Mouse (Mus musculus) CH12.LX (cell line): ENCODE data around the gene Fbxo41.

Source experiments
- CHD1 ChIP-seq: IDR thresholded peaks from 2 replicates; pipeline ENCODE4 v1.6.1; 2012; ENCODE audit warnings: low read depth, low read length, improper control_type of control experiment, inconsistent platforms
- CTCF ChIP-seq, 2 experiments: IDR thresholded peaks in 1 of 2; conservative IDR thresholded peaks in 1 of 2; 2 replicates each; pipeline ENCODE4 v1.5.1; 2011 to 2012; ENCODE audit warnings: low read depth in 2 of 2, low read length in 2 of 2, improper control_type of control experiment in 1 of 2, inconsistent platforms in 1 of 2, mild to moderate bottlenecking in 1 of 2, moderate library complexity in 1 of 2
- ELF1 ChIP-seq: IDR thresholded peaks from 2 replicates; pipeline ENCODE4 v1.6.1; 2014; ENCODE audit warnings: low read depth, mild to moderate bottlenecking, inconsistent platforms, low read length, improper control_type of control experiment
- EP300 ChIP-seq: IDR thresholded peaks from 2 replicates; pipeline ENCODE4 v1.6.1; 2011; ENCODE audit warnings: low read length, improper control_type of control experiment
- KAT2A ChIP-seq: IDR thresholded peaks from 2 replicates; pipeline ENCODE4 v1.6.1; 2012; ENCODE audit warnings: low read length, improper control_type of control experiment, inconsistent platforms; ENCODE audit not compliant: insufficient replicate concordance
- MAZ ChIP-seq: IDR thresholded peaks from 2 replicates; pipeline ENCODE4 v1.6.1; 2012; ENCODE audit warnings: low read depth, mild to moderate bottlenecking, inconsistent platforms, low read length, improper control_type of control experiment, moderate library complexity
- MEF2A ChIP-seq: IDR thresholded peaks from 2 replicates; pipeline ENCODE4 v1.6.1; 2014; ENCODE audit warnings: low read depth, mild to moderate bottlenecking, inconsistent platforms, low read length, improper control_type of control experiment, borderline replicate concordance
- MXI1 ChIP-seq: IDR thresholded peaks from 2 replicates; pipeline ENCODE4 v1.6.1; 2011; ENCODE audit warnings: mild to moderate bottlenecking, low read depth, low read length, improper control_type of control experiment
- MYC ChIP-seq: IDR thresholded peaks from 2 replicates; pipeline ENCODE4 v1.6.1; 2011; ENCODE audit warnings: low read depth, mild to moderate bottlenecking, improper control_type of control experiment, low read length
- NRF1 ChIP-seq: IDR thresholded peaks from 2 replicates; pipeline ENCODE4 v1.6.1; 2014; ENCODE audit warnings: low read depth, mild to moderate bottlenecking, inconsistent platforms, low read length, improper control_type of control experiment, moderate library complexity
- POLR2A ChIP-seq: IDR thresholded peaks from 2 replicates; pipeline ENCODE4 v1.6.1; 2011; ENCODE audit warnings: low read depth, mild to moderate bottlenecking, improper control_type of control experiment, low read length
- TBP ChIP-seq: conservative IDR thresholded peaks from 2 replicates; pipeline ENCODE4 v1.6.1; 2011; ENCODE audit warnings: low read depth, low read length, improper control_type of control experiment
- TCF12 ChIP-seq: IDR thresholded peaks from 2 replicates; pipeline ENCODE4 v1.6.1; 2014; ENCODE audit warnings: low read depth, mild to moderate bottlenecking, inconsistent platforms, low read length, improper control_type of control experiment
- ZNF384 ChIP-seq: IDR thresholded peaks from 2 replicates; pipeline ENCODE4 v1.6.1; 2012; ENCODE audit warnings: low read depth, low read length, improper control_type of control experiment, inconsistent platforms

DNA sequence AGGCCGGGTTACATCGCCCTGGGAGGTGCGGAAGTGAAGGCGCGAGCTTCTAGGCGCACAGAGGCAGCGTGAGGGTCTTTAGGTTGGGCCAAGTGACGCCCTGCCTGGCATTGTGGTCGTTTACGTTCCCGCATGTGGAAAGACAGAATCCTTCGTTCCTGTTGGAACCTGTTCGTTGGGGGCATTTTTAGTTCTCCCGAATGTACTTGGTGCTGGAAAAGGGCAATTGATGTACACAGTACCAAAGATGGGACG lies 50.5 kb downstream of the Fbxo41 start:
- TF ChIP-seq KAT2A (no peak), EP300 (no peak), CTCF (conservative IDR thresholded peaks at IDR 0.05 in 1 of 2, IDR thresholded peaks at IDR 0.05 in 1 of 2; ENCODE audit: low read depth in 2 of 2, low read length in 2 of 2) (no peak), MXI1 (no peak), NRF1 (no peak), MEF2A (no peak), POLR2A (no peak), TBP (no peak), TCF12 (no peak), MAZ (no peak), ZNF384 (no peak), ELF1 (no peak), MYC (no peak), CHD1 (no peak)
